Mouse (Mus musculus): Measurements from ENCODE around the gene Zfp213. TPM values are rescaled to one million over a fixed set of nuclear protein-coding genes. Genes with fewer than 3 reads are reported as not detected.
A peak's percentile ranks its signal among the peaks of the same experiment; 100 is the strongest.
"Not testable (repeated sequence)": the region's sequence is repeated elsewhere in the genome, so short reads cannot be mapped to it uniquely, and the experiment has no call there.

Gene Zfp213
- polyA plus RNA-seq, 1 experiment from 2014 or later, result 22.7 TPM

DNA sequence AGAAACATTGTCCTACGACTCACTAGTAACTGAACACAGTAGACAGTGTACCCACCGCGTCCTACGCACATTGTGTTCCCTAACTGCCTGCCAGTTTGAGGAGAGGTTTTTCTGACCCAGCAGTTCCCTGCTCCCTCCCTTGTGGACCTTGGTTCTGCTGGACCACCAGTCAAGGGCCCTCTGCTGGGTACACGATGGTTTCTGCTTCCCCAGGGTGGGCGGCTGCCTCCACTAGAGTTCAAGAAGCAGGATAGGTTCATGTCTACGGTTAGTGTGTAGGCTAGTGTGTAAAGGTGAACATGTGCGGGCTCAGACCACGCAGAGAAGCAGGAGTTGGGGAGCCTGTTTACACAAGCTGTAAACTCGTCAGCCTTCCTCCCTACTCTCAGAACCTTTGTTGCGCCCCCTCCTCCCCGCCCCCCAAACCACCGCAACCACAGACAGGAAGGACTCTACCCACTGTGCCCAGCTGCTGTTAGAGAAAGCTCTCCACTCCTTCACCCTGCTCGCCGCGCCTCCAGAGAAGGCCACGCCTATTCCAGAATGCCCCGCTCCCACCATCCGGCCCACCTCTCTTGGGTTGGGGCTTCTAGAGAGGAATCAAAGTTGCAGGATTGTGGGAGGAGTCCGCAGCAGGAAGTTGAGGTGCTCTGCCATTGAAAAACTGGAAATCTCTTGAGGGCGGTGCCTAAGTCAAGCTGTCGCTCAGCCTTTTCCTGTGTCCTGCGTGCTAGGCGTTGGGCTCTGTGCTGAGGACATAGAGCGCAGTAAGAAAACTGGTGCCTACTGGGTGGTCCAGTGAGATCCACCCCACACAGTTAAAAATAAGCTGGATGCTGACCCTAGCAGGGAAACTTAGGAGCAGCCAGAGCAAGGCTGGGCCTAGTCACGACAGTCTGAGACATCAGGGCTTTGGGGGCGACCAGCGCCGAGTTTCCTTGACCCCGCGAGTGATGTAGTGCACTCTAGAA is 34.8 kb upstream of the Zfp213 start, which contains the start of gene Zfp13:
Zfp13 (minus strand) TSS at position 906 of the 971 bp plus-strand sequence.
- peak; percentile 92 for ATAC-seq (ENCODE audit: low FRiP score)
- WGBS, result 10% methylated on average over 29 of the region's 31 CpGs
- H3K4me2 ChIP-seq, result peak within 1 kb of the TSS; percentile 65
- no peaks in the 10 kb centered on the region; the same call in 1 of the 2 replicates for H3K27me3 ChIP-seq
- H3K9me3 ChIP-seq, result no peaks in the 10 kb centered on the region
- H3K4me1 ChIP-seq, result peaks cover 18% of the 10 kb centered on the region
- H3K27ac ChIP-seq, result peak within 1 kb of the TSS; percentile 59
- H3K4me3 ChIP-seq (replicated peaks), result peak within 1 kb of the TSS; percentile 39
- H3K36me3 ChIP-seq (replicated peaks), result no peaks in the 10 kb centered on the region
- H3K9ac ChIP-seq, result peak within 1 kb of the TSS; percentile 17

DNA sequence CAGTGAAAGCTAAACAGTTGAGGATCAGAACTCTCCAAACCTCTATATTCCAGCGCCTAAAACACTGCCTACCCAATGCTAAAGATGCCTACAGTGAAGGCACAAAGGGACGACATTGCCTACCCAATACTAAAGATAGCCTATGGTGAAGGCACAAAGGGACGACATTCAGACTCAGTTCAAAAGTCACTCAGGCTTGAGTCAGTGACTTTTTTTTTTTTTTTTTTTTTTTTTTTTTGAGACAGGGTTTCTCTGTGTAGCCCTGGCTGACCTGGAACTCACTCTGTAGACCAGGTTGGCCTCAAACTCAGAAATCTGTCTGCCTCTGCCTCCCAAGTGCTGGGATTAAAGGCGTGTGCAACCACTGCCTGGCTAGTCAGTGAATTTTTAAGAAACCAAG is 31.1 kb upstream of the Zfp213 start:
- H3K4me3 ChIP-seq (replicated peaks); ATAC-seq (ENCODE audit: low FRiP score); H3K27ac ChIP-seq; H3K9ac ChIP-seq; H3K36me3 ChIP-seq (replicated peaks); H3K27me3 ChIP-seq; H3K9me3 ChIP-seq; H3K4me2 ChIP-seq: not testable (repeated sequence)
- H3K4me1 ChIP-seq, result peaks cover 24% of the 10 kb centered on the region
- 81% methylated on average over 4 of the region's 4 CpGs for WGBS

GRCm38 (mm10) chr17:23592926-23593300 is 28.9 kb upstream of the Zfp213 start:
- H3K4me2 ChIP-seq, result peak overlapping the region; percentile 71
- peak; percentile 69 for ATAC-seq (ENCODE audit: low FRiP score)
- H3K36me3 ChIP-seq (replicated peaks), result no peaks in the 10 kb centered on the region
- H3K27ac ChIP-seq, result peak overlapping the region; percentile 75
- no peaks in the 10 kb centered on the region; the same call in 1 of the 2 replicates for H3K27me3 ChIP-seq
- 15% methylated on average over 13 of the region's 13 CpGs for WGBS
- H3K4me1 ChIP-seq, result peaks cover 8% of the 10 kb centered on the region
- no peaks in the 10 kb centered on the region for H3K9me3 ChIP-seq
- peak overlapping the region; percentile 50 for H3K4me3 ChIP-seq (replicated peaks)
- peak overlapping the region; percentile 70 for H3K9ac ChIP-seq

DNA sequence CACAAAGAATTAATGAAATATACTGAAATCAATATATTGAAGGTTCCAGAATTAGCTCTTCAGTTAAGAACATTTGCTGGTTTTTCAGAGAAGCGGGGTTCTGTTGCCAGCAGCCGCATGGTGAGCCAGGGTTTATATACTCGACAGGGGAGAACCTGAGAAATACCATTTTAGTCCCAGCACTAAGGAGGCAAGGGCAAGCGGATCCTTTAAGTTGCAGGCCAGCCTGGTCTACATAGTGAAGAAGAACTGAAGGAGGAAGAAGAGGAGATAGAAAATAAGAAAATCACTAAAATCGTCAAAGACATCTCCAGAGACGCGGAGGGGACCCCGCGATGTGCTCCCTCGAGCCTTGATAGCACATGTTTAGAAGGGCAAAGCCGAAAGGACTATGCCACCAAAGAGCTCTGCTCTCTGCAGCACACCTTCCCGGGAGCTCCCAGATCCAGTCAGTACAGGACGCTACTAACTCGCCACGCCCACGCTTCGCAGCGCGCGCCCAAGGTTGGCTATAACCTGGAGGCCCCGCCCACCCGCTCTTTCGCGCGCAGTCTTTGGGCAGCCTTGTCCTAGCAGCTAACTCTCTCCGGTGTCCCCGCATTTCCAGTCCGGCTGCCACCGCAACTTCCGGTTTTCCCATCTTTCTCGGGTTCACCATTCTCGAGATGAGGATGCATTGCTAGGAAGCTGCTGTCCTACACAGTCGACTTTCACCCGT is 28.3 kb upstream of the Zfp213 start:
- peak; percentile 99 for ATAC-seq (ENCODE audit: low FRiP score)
- Histone ChIP-seq H3K27me3 (no peaks in the 10 kb centered on the region; the same call in 1 of the 2 replicates), H3K9ac (peak overlapping the region; percentile 70), H3K4me2 (peak overlapping the region; percentile 71), H3K4me3 (replicated peaks) (peak overlapping the region; percentile 50), H3K9me3 (no peaks in the 10 kb centered on the region), H3K36me3 (replicated peaks) (no peaks in the 10 kb centered on the region), H3K27ac (peak overlapping the region; percentile 75), H3K4me1 (peaks cover 8% of the 10 kb centered on the region)
- WGBS, result 8% methylated on average over 34 of the region's 34 CpGs

- H3K27me3 ChIP-seq, result no peaks in the 10 kb centered on the region
- H3K4me1 ChIP-seq, result peaks cover 29% of the 10 kb centered on the region
- ATAC-seq (ENCODE audit: low FRiP score), result no peak
- H3K9ac ChIP-seq, result no peak overlapping the region
- no peak overlapping the region for H3K4me3 ChIP-seq (replicated peaks)
- peaks cover 6% of the 10 kb centered on the region for H3K36me3 ChIP-seq (replicated peaks)
- no peak overlapping the region for H3K27ac ChIP-seq
- WGBS, result 79% methylated on average over 2 of the region's 2 CpGs
- no peak overlapping the region for H3K4me2 ChIP-seq
- no peaks in the 10 kb centered on the region for H3K9me3 ChIP-seq
These were observed 23.2 kb upstream of the Zfp213 start for GRCm38 (mm10) chr17:23587253-23587652.

GRCm38 (mm10) chr17:23585721-23586491 is 21.9 kb upstream of the Zfp213 start:
- under 1% methylated on average over 22 of the region's 22 CpGs for WGBS
- H3K4me3 ChIP-seq (replicated peaks), result peak overlapping the region; percentile 72
- peak overlapping the region; percentile 66 for H3K27ac ChIP-seq
- H3K27me3 ChIP-seq, result no peaks in the 10 kb centered on the region
- ATAC-seq (ENCODE audit: low FRiP score), result peak; percentile 91
- peak overlapping the region; percentile 80 for H3K9ac ChIP-seq
- H3K4me2 ChIP-seq, result peak overlapping the region; percentile 93
- no peaks in the 10 kb centered on the region for H3K9me3 ChIP-seq
- peaks cover 26% of the 10 kb centered on the region for H3K4me1 ChIP-seq
- peaks cover 10% of the 10 kb centered on the region for H3K36me3 ChIP-seq (replicated peaks)

DNA sequence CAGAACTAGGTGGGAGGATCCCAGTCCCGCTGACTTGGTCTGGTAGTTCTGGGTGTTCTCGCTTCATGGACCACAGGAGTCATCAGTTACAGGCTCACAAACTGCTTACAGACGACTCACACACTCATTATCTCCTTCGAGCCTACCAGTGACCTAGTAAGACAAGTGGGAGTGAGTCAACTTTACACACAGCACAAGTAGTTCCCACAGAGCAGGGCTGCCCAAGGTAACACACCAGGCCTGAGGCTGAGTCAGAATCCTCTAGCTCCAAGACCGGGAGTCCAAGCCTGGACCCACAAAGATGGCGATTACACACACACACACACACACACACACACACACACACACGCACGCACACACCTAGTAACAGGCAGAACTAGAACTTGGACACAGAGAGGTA is 20.7 kb upstream of the Zfp213 start:
- Histone ChIP-seq H3K27me3 (no peaks in the 10 kb centered on the region), H3K27ac (no peak overlapping the region), H3K9me3 (no peaks in the 10 kb centered on the region), H3K4me2 (peak overlapping the region; percentile 93), H3K4me1 (peaks cover 26% of the 10 kb centered on the region), H3K4me3 (replicated peaks) (peak overlapping the region; percentile 72), H3K36me3 (replicated peaks) (peaks cover 22% of the 10 kb centered on the region), H3K9ac (peak overlapping the region; percentile 80; the same call in 1 of the 2 replicates)
- WGBS, result 93% methylated on average over 8 of the region's 8 CpGs
- 0 out of 2 replicates have a peak, but pooled peaks have one; percentile 14 for ATAC-seq (ENCODE audit: low FRiP score)

GRCm38 (mm10) chr17:23575951-23576552 is 12.0 kb upstream of the Zfp213 start:
- Histone ChIP-seq H3K4me1 (no peaks in the 10 kb centered on the region), H3K9me3 (no peaks in the 10 kb centered on the region), H3K27ac (no peak overlapping the region), H3K9ac (no peak overlapping the region), H3K4me3 (replicated peaks) (no peak overlapping the region), H3K36me3 (replicated peaks) (peaks cover 74% of the 10 kb centered on the region), H3K27me3 (no peaks in the 10 kb centered on the region), H3K4me2 (no peak overlapping the region)
- no peak for ATAC-seq (ENCODE audit: low FRiP score)
- 95% methylated on average over 38 of the region's 38 CpGs for WGBS

- no peaks in the 10 kb centered on the region for H3K4me1 ChIP-seq
- no peaks in the 10 kb centered on the region for H3K9me3 ChIP-seq
- no peak overlapping the region for H3K9ac ChIP-seq
- H3K27me3 ChIP-seq, result no peaks in the 10 kb centered on the region
- 96% methylated on average over 8 of the region's 8 CpGs for WGBS
- no peak overlapping the region for H3K27ac ChIP-seq
- H3K4me2 ChIP-seq, result no peak overlapping the region
- peaks cover 55% of the 10 kb centered on the region for H3K36me3 ChIP-seq (replicated peaks)
- no peak for ATAC-seq (ENCODE audit: low FRiP score)
- no peak overlapping the region for H3K4me3 ChIP-seq (replicated peaks)
These were observed 10.1 kb upstream of the Zfp213 start for GRCm38 (mm10) chr17:23574130-23574529.

DNA sequence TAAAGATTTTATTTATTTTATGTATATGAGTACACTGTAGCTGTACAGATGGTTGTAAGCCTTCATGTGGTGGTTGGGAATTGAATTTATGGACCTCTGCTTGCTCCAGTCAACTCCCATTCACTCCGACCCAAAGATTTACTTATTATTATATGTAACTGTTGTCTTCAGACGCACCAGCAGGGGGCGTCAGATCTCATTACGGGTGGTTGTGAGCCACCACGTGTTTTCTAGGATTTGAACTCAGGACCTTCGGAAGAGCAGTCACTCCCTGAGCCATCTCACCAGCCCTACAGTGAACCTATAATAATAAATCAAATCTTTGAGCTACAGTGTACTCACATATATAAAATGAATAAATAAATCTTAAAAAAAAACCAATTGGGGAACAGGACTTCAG is 8.0 kb upstream of the Zfp213 start:
- Histone ChIP-seq H3K27ac (no peak overlapping the region), H3K9ac (no peak overlapping the region), H3K27me3 (no peaks in the 10 kb centered on the region), H3K4me3 (replicated peaks) (no peak overlapping the region), H3K36me3 (replicated peaks) (peaks cover 40% of the 10 kb centered on the region), H3K4me2 (no peak overlapping the region), H3K9me3 (no peaks in the 10 kb centered on the region), H3K4me1 (no peaks in the 10 kb centered on the region)
- WGBS, result 79% methylated on average over 6 of the region's 6 CpGs
- ATAC-seq (ENCODE audit: low FRiP score), result no peak

- H3K27me3 ChIP-seq, result no peaks in the 10 kb centered on the region
These were observed 7.0 kb upstream of the Zfp213 start for GRCm38 (mm10) chr17:23571084-23571483.

More at GRCm38 (mm10) chr17:23571084-23571483, 7.0 kb upstream of the Zfp213 start:
- H3K4me1 ChIP-seq, result no peaks in the 10 kb centered on the region
- no peak overlapping the region for H3K9ac ChIP-seq
- peaks cover 31% of the 10 kb centered on the region for H3K36me3 ChIP-seq (replicated peaks)
- no peaks in the 10 kb centered on the region for H3K9me3 ChIP-seq
- no peak overlapping the region for H3K27ac ChIP-seq
- H3K4me3 ChIP-seq (replicated peaks), result no peak overlapping the region
- no peak overlapping the region for H3K4me2 ChIP-seq
- WGBS, result 27% methylated on average over 5 of the region's 5 CpGs
- no peak for ATAC-seq (ENCODE audit: low FRiP score)
